Mouse (Mus musculus) skeletal muscle tissue, adult 2 months (tissue): ENCODE measurements around the gene Cers2.

Source experiments
- DNase-seq: peaks from one replicate; pipeline ENCODE4 v3.0.0-alpha.2; 2012; ENCODE audit warnings: low read depth, low spot score

The Cers2 gene

DNA sequence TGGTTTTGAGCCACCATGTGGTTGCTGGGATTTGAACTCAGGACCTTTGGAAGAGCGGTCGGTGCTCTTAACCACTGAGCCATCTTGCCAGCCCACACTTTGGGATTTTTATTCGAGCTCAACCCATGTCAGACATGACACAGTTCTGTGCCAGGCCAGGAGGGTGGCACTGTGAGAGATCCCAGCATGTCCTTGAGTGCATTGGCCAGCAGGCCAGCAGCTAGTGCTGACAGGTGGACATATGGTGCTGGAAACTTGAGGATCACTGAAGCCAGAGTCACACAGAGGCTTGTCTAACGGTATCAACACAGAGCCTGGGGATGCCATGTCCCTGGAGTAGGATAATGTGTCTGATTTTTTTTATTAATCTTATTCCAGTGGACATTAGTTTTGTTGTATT is 25.2 kb upstream of the Cers2 start:
- DNase-seq: no peak

DNA sequence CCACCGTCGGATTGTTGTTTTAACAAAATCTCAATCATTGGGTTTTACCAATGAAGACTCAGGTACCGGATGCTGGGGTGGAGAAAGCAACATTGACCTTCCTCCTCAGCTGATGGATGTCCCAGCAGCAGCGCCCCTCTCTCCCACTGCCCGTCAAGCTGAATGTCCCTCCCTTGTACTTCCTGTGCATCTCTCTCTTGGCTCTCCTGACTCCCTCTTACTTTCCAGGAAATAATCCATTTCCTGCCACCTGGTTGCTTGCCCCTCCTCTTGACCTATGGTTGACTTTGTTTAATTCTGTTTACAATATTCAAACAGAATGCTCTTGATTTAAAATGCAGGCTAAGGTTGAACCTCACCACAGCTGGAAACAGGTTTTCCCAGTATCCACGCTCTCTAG is 24.4 kb upstream of the Cers2 start:
- DNase-seq: no peak

DNA sequence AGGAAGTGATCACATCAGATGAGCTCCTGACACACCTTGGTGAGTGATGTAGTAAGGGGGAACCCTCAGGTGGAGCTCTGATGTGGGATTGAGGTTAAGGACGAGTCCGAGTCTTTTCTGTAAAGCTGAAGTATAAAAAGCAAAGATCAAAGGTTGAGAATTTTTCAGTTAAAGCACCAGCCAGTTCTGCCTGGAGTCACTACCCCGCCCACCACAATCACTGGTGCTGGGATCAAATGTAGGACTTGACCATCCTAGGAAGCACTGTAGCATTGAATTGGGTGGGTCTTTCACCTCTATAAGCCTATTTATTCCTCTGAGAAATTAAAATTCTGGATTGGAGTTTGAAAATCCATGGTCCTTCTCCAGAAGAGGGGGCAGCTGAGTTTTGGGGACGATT is 23.6 kb upstream of the Cers2 start:
- DNase-seq: no peak

DNA sequence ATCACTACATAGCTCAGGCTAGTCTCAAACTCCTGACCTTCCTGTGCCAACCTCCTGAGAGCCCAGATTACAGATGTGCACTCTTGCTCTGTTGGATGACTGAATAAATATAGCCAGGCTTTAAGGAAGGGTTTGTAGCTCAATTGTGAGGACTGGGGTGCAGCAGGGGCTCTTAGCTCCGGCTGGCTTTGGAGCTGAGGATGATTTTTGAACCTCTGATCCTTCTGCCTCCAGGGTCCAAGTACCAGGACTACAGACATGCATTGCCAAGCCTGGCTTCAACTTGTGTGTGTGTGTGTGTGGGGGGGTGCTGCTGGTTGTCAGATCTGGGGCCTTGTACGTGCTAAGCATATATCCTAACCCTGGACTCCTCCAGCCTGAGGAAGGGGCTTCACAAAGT is 21.7 kb upstream of the Cers2 start:
- DNase-seq: no peak

DNA sequence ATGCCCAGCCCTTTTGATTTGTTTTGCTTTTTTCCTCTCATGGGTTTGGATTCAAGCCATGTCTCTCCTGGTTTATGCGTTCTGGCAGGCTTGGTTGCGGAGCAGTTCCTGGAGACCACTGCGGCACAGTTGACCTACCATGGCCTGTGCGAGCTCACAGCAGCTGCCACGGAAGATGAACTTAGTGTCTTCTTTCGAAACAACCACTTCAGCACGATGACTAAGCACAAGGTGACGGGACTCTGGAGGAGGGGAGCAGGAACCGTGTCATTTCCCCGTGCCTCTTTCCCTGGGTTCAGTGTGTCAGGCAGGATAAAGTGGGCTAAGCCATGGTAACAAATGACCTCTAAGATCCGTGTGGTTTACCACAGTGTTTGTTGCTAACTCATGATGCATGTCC is 21.1 kb upstream of the Cers2 start:
- no peak for DNase-seq

DNA sequence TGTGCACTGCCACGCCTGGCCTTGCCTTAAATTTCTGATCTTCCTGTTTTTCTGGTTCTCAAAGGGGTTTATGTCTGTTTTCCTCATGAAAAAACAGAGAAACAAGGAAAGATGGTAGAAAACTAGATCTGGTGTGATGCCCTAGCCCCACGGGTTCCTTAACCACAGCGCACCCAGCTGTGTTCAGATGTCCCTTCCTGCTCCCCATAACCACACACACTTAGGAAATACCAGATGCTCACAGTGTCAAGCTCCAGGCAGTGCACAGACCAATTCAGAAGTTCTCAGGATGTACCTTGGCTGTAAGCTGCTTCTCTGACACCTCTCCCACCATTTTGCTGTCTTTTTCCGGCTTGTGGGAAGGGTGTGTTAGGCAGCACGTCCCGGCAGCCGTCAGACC is 20.3 kb upstream of the Cers2 start:
- no peak for DNase-seq

DNA sequence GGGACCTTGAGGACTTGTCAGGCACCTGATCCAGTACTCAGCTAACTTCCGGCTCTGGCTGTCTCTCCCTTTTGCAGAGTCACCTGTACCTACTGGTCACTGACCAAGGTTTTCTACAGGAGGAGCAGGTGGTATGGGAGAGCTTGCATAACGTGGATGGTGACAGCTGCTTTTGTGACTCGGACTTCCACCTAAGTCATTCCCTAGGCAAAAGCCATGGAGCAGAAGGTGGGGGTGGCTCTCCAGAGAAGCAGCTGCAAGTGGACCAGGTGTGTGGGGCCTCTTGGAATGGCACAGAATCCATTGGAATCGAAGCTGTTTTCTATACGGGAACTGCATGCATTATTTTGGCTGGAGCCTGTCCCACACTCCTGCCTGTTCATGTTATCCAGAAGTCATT is 19.9 kb upstream of the Cers2 start:
- no peak for DNase-seq

DNA sequence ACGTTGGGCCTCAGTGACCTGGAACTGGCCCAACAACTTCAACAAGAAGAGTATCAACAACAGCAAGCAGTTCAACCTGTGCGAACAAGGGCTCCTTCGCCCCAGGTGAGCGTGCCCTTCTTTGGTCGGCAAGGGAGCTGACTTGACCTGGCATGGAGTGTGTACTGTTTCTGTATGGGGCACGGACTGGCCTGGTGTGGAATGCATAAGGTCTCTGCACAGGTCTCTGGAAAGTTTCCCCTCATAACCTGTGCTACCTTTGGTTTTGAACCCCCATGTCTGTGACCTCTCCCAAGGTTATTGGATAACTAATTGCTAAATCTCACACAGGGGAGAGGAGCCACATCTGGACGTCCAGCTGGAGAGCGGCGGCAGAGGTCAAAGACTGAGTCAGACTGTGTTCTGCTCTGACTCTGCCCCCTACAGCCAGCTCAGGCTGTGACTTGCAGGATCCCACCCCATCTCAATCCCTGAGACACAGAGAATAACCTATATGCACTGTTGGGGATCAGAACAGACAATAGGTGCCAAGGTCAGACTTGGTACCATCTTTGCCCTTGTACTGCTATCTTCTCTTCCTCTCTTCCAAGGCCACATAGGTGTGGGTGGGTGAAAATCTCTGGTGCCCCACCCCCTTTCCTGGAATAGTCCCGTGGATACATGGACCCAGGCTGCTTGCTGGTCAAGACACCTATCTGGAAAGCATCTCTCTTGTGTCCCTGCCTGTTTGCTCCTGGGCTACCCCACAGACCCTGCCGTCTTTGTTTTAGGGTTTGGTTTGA is 19.1 kb upstream of the Cers2 start:
- no peak for DNase-seq

DNA sequence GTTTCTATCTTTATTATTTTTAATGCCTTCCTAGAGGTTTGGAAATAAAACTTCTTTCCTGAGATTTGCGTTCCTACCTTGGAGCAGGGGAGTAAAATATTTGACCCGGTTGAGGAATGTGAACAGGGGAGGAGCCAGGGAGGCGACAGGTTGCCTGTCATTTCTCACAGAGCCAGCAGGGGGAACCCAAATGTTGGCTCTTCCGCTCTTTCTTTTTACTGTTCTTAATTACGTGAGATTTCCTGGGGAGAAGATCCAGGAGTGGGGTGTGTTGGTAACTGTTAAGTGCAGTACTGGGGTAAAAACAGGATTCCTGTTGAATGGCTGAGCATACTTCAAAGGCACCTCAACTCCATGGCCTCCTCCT is 18.5 kb upstream of the Cers2 start:
- DNase-seq: no peak

DNA sequence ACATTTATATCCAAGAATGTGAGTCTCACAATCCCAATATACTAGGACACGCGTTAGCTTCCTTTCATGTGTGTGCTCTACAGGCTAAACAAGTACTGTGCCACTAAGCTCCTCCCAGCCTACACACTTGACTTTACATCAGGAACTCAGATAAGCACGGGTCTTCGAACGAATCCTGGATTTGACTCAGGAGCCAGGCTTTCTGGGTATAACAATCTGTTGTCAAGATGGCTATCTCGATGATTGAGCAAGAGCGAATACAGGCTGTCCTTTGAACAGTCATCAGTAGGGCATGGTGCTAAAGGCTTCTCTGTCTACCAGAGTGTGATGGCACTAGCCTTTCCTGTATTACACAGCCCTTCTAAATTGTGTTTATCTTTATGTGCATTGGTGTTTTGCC is 16.6 kb upstream of the Cers2 start:
- DNase-seq: no peak

DNA sequence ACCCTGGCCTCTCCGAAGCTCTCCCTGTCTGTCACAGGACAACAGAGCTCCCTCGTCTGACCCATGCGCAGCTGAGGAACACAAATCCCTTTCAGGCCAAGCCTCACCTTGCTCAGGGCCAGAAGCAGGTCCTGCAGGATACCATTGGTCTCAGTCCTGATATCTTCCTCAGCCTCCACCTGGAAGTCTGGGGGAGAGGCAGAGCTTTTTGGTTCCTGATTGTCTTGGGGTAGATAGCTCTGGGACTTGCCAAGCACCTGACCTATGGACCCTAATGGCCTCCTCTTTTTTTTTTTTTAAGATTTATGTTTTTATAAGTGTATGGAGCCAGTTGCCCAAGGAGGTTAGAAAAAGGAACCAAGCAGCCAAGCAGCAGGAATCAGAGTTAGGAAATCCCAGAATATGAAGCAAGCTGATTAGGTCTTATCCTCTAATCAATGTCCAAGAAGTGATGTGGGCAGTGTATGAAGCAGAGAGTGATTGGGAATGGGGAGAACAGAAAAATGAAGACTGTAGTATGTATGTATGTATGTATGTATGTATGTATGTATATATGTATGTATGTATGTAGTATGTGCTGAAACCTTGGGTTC is 13.3 kb upstream of the Cers2 start:
- DNase-seq: no peak

DNA sequence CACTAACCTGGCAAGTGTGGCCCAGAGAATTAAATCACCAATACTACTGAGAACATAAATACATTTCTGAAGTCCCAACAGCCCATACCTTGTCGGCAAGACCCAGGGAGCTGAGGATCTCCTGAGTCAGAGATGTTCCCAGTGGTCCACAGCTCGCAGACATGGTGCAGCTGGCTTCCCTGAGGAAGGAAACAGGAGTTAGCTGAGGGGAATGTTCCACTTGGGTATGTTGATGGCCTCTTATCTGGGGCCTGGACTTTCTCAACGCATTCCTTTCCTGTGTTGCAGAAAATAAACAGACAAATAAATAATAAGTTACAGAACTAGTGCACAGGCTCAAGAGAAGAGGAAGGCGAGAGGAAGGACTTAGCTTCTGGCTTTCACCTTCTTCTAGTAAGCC is 8.3 kb upstream of the Cers2 start:
- no peak for DNase-seq

DNA sequence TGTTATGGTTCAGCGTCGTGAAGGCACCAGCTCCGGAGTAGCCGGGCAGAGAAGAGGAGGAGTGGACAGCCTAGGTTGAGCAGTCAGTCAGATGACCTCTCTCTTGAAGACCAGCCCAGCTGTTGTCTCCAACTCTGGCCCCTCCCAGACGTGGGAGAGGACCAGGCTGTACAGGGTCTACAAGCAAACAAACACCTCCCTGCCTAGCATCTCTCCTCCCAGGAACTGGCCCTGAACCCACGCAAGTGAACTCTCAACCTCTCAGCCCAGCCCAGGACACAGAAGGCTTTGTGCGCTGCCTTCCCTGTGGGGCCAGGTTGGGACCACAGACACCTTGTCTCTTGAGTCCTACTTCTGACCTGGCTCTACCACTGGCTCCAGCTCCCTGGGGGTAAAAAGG is 7.5 kb upstream of the Cers2 start, which contains the start of gene Anxa9:
TSS of gene Anxa9 (minus strand) at position 77 of the 400 bp plus-strand sequence.
- no peak for DNase-seq

DNA sequence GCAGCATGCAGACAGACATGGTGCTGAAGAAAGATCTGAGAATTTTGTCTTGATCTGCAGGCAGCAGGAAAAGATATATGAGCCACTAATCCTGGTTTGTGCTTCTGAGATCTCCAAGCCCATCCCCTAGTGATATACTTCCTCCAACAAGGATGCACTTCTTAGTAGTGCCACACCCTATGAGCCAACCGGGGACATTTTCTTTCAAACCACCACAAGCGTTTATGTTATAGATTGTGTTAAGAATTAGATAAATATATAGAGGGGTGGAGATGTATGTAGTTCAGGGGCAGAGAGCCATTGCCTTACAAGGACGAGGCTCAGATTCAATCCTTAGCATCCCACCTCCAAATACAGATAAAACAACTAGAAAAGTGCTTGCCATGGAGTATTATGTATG is 4.1 kb upstream of the Cers2 start:
- no peak for DNase-seq

DNA sequence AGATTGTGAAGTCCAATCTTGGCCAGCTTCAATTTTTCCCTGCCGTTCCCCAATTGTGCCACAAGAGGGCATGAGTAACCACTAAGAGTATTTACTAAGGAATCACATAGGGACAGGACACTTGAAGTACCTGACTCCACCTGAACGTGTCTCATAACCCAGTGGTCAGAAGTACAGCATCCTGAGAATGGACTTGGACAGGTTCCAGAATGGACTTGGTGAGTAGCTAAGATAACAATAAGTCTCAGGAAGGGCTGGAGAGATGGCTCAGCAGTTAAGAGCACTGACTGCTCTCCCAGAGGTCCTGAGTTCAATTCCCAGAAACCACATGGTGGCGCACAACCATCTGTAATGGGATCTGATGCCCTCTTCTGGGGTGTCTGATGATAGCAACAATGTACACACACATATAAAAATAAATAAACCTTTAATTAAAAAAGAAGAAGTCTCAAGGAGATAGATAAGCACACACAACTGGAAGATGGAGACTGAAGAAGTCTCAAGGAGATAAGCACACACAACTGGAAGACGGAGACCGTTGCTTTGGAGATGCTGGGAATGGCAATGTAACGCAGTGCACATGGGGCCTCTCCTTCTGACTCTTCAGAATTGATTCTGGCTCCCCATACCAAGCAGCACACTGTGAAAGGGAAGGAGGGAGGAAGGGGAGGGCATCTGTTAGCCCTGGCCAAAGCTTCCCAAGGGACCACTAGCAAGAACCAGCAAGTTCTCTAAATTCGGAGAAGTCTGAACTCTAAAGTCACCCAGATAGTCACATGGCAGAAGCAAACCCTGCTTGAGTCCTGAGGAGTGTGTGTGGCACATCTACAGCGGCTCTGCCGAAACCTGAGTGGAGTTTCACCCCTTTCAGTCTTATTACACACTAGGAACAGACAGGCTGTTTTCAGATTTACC is 3.4 kb upstream of the Cers2 start:
- peak; percentile 68 for DNase-seq

DNA sequence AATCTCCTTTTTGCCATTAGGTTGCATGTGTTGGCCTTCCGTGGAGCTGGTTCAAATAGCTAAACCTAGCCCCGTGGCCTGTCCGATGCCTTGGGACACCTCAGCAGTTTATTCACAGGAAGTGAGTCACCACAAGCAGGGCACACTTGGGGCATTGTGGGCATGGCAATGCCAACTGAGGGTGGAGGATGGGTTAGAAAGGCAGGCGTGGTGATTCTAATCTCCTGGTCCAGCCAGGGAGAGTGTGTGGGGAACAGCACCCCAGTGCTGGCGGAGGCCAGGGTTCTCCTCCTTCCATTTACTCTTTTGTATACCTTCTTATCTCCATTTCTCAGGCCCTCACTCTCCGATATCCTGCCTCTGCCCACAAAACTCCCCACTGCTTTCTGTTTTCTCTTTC is 2.0 kb upstream of the Cers2 start:
- DNase-seq: no peak

DNA sequence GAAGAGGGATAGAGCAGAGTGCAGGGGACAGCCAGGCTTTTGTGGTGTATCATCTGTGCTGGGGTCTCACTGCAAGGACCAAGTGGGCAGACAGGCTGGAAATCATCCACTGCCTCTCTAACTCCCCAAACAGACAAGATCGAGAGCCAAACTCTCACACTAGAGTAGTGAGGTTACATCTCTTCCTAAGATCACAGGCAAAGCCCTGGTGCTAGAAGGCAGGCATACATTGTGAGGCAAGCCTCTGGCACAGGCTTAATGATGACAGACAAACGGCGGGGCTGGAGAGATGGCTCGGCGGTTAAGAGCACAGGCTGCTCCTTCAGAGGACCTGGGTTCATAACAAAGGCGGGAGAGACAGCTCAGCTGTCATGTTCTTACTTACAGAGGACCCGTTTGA is 1.1 kb upstream of the Cers2 start:
- DNase-seq: no peak

DNA sequence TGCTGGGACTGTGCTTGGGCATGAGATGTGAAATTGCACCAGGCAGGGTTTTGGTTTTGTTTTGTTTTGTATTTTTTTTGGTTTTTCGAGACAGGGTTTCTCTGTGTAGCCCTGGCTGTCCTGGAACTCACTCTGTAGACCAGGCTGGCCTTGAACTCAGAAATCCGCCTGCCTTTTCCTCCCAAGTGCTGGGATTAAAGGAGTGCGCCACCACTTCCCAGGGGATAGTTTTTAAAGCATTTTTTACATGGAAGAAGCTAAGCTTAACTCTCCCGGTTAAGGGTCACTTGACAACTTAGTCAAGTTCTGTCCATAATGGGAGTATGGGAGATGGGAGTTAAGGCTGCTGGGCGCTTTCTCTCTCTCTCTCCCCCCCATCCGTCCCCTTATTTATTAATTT is 516 bp upstream of the Cers2 start:
- no peak for DNase-seq

DNA sequence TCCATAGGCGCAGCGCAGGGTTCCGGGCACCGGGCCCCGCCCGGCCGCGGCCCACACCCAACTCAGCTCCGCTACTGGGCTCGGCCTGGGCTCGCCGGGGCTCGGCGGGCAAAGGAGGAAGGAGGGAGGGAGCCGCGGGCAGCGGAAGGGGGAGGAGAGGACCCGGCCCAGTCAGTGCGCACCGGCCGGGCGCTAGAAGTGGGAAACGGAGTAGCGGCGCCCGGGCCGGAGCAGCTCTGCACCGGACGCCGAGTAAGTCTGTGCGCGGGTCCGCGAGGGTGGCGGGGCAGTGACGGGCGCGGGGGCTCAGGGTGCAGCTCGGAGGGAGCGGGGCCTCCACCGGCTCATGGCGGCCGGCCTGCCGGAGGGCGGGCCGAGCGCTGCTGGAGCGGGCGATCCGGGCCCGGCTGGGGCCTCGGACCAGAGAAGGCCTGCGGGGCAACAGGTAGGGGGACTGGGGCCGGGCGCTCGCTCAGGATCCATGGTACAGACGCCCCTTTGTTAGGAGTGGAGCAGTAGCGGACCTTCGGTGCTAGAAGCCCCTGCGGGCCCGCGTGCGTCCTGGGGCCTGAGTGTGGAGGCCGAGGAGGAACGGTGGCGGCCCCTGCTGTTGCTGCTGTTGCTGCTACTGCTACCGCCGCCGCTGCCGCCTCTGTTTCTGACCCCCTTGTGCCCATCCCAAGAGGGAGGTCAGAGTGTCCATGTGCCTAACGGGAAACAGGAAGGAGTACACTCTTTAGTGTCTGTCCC is 678 bp downstream of the Cers2 start:
- DNase-seq: peak; percentile 81

DNA sequence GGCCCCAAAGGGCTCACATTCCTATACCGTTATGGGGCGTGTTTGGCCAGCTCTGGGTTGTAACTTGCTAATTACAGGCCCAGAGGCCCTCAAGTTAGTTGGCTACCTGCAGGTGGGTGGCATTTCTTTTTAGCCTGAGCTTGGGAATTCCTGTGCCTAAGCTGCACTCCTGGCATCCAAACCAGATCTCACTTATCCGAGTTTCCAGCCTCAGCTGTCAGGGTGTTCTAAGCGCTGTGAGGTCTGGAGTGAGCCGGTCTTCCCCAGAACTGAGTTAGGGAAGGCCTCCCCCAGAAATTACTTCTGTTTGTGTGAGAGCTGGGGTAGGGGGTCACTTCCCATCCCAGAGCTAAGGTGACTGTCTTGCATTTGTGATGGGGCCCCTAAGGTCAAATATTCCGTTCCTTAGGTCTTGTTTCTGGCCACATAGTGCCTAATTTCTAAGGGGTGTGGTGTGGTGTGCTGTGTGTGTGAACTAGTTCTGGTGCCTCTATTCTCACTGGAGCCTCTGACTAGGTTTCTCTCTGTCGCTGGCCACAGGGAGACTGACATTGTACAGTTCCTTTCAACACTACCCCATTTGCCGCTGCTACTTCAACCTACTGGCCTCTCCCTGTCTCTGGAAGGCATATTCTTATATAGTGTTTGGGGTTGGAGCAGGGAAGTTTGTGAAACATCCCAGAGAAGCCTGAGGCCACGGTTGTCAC is 1.4 kb downstream of the Cers2 start:
- DNase-seq: no peak

DNA sequence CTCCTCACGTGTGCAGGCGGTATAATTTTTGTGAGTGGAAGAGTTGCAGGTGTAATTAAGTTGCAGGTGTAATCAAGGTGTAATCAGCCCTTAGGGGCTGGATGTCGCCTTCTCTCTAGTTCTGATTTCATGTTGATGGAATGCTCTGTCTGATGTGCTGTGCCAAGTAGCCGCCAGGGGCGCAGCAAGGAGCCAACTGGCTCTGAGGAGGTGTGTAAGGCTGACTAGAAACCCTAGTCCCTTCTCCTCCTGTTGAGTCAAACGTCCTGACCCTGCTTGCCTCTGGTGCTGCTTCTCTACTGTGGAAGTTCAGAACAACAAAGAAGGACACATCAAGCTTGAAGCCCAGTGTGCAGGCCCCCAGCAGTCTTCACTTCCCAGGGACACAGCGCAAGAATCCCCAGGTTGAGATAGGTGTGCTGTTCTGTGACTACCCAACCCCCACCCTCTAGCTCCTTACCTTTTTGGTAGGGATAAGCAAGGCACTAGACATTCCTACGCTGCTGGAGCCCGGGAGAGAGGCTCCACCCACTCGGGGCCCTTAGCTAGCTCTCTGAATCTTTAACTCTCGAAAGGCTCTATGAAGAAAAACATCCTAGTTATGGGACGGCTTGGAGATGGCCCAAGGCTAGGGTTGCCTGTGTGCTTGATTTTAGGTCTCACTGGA is 3.0 kb downstream of the Cers2 start:
- peak; percentile 69 for DNase-seq
